Mouse (Mus musculus): Measurements from ENCODE around the gene Rita1. TPM values are rescaled to one million over a fixed set of nuclear protein-coding genes. Genes with fewer than 3 reads are reported as not detected.

The Rita1 gene
- polyA plus RNA-seq, 1 experiment from 2014 or later: 14.0 TPM

GRCm38 (mm10) chr5:120606590-120607200 lies 5.7 kb downstream of the Rita1 start:
- Histone ChIP-seq H3K27me3 (ENCODE audit: control insufficient read depth, insufficient read depth, low read depth, low read length) (no peaks in the 10 kb centered on the region), H3K27ac (ENCODE audit: low read length) (no peak overlapping the region), H3K9me3 (ENCODE audit: control insufficient read depth, low read length) (no peaks in the 10 kb centered on the region), H3K36me3 (ENCODE audit: control insufficient read depth, insufficient read depth, low read length) (no peaks in the 10 kb centered on the region), H3K4me2 (ENCODE audit: low read depth, low read length) (no peak overlapping the region), H3K9ac (ENCODE audit: low read length) (no peak overlapping the region), H3K4me1 (replicated peaks; ENCODE audit: control insufficient read depth, insufficient read depth, low read length) (peaks cover 8% of the 10 kb centered on the region), H3K4me3 (ENCODE audit: low read length) (no peak overlapping the region)
- 63% methylated on average over 25 of the region's 25 CpGs for WGBS
- no peak for ATAC-seq (ENCODE audit: low read depth)

GRCm38 (mm10) chr5:120605688-120606087 lies 6.7 kb downstream of the Rita1 start:
- WGBS: under 1% methylated on average over 7 of the region's 8 CpGs
- peak overlapping the region; percentile 30 for H3K4me3 ChIP-seq (ENCODE audit: low read length)
- H3K4me2 ChIP-seq (ENCODE audit: low read depth, low read length): peak overlapping the region; percentile 51
- H3K36me3 ChIP-seq (ENCODE audit: control insufficient read depth, insufficient read depth, low read length): no peaks in the 10 kb centered on the region
- H3K4me1 ChIP-seq (replicated peaks; ENCODE audit: control insufficient read depth, insufficient read depth, low read length): no peaks in the 10 kb centered on the region
- H3K9ac ChIP-seq (ENCODE audit: low read length): no peak overlapping the region
- H3K27ac ChIP-seq (ENCODE audit: low read length): no peak overlapping the region
- no peaks in the 10 kb centered on the region for H3K9me3 ChIP-seq (ENCODE audit: control insufficient read depth, low read length)
- no peaks in the 10 kb centered on the region for H3K27me3 ChIP-seq (ENCODE audit: control insufficient read depth, insufficient read depth, low read depth, low read length)
- peak; percentile 79 for ATAC-seq (ENCODE audit: low read depth)

GRCm38 (mm10) chr5:120605241-120605661 lies 7.1 kb downstream of the Rita1 start:
- 2% methylated on average over 10 of the region's 10 CpGs for WGBS
- H3K36me3 ChIP-seq (ENCODE audit: control insufficient read depth, insufficient read depth, low read length): no peaks in the 10 kb centered on the region
- H3K9ac ChIP-seq (ENCODE audit: low read length): peak overlapping the region; percentile 31
- H3K4me2 ChIP-seq (ENCODE audit: low read depth, low read length): peak overlapping the region; percentile 51
- H3K27me3 ChIP-seq (ENCODE audit: control insufficient read depth, insufficient read depth, low read depth, low read length): no peaks in the 10 kb centered on the region
- no peaks in the 10 kb centered on the region for H3K9me3 ChIP-seq (ENCODE audit: control insufficient read depth, low read length)
- ATAC-seq (ENCODE audit: low read depth): peak; percentile 44
- no peaks in the 10 kb centered on the region for H3K4me1 ChIP-seq (replicated peaks; ENCODE audit: control insufficient read depth, insufficient read depth, low read length)
- H3K4me3 ChIP-seq (ENCODE audit: low read length): peak overlapping the region; percentile 30
- no peak overlapping the region for H3K27ac ChIP-seq (ENCODE audit: low read length)

GRCm38 (mm10) chr5:120604839-120605238 lies 7.5 kb downstream of the Rita1 start:
- peak overlapping the region; percentile 31; the same call in 1 of the 2 replicates for H3K9ac ChIP-seq (ENCODE audit: low read length)
- peak; percentile 49 for ATAC-seq (ENCODE audit: low read depth)

GRCm38 (mm10) chr5:120603515-120603914 lies 8.9 kb downstream of the Rita1 start:
- Histone ChIP-seq H3K36me3 (ENCODE audit: control insufficient read depth, insufficient read depth, low read length) (no peaks in the 10 kb centered on the region), H3K4me2 (ENCODE audit: low read depth, low read length) (no peak overlapping the region), H3K9ac (ENCODE audit: low read length) (no peak overlapping the region), H3K4me1 (replicated peaks; ENCODE audit: control insufficient read depth, insufficient read depth, low read length) (no peaks in the 10 kb centered on the region), H3K4me3 (ENCODE audit: low read length) (no peak overlapping the region), H3K27me3 (ENCODE audit: control insufficient read depth, insufficient read depth, low read depth, low read length) (no peaks in the 10 kb centered on the region), H3K27ac (ENCODE audit: low read length) (no peak overlapping the region), H3K9me3 (ENCODE audit: control insufficient read depth, low read length) (no peaks in the 10 kb centered on the region)
- ATAC-seq (ENCODE audit: low read depth): no peak
- WGBS: 49% methylated on average over 7 of the region's 7 CpGs

More at GRCm38 (mm10) chr5:120604839-120605238, 7.5 kb downstream of the Rita1 start:
- H3K4me1 ChIP-seq (replicated peaks; ENCODE audit: control insufficient read depth, insufficient read depth, low read length): no peaks in the 10 kb centered on the region
- H3K27ac ChIP-seq (ENCODE audit: low read length): no peak overlapping the region
- H3K4me2 ChIP-seq (ENCODE audit: low read depth, low read length): peak overlapping the region; percentile 51
- H3K27me3 ChIP-seq (ENCODE audit: control insufficient read depth, insufficient read depth, low read depth, low read length): no peaks in the 10 kb centered on the region
- H3K4me3 ChIP-seq (ENCODE audit: low read length): peak overlapping the region; percentile 30
- 4% methylated on average over 6 of the region's 6 CpGs for WGBS
- H3K36me3 ChIP-seq (ENCODE audit: control insufficient read depth, insufficient read depth, low read length): no peaks in the 10 kb centered on the region
- H3K9me3 ChIP-seq (ENCODE audit: control insufficient read depth, low read length): no peaks in the 10 kb centered on the region

GRCm38 (mm10) chr5:120602210-120602609 lies 10.2 kb downstream of the Rita1 start:
- Histone ChIP-seq H3K4me2 (ENCODE audit: low read depth, low read length) (no peak overlapping the region), H3K4me3 (ENCODE audit: low read length) (no peak overlapping the region), H3K36me3 (ENCODE audit: control insufficient read depth, insufficient read depth, low read length) (no peaks in the 10 kb centered on the region), H3K4me1 (replicated peaks; ENCODE audit: control insufficient read depth, insufficient read depth, low read length) (no peaks in the 10 kb centered on the region), H3K9me3 (ENCODE audit: control insufficient read depth, low read length) (no peaks in the 10 kb centered on the region), H3K9ac (ENCODE audit: low read length) (no peak overlapping the region), H3K27ac (ENCODE audit: low read length) (no peak overlapping the region), H3K27me3 (ENCODE audit: control insufficient read depth, insufficient read depth, low read depth, low read length) (no peaks in the 10 kb centered on the region)
- WGBS: 89% methylated on average over 12 of the region's 12 CpGs
- ATAC-seq (ENCODE audit: low read depth): no peak

GRCm38 (mm10) chr5:120600946-120601668 lies 11.3 kb downstream of the Rita1 start:
- no peaks in the 10 kb centered on the region for H3K36me3 ChIP-seq (ENCODE audit: control insufficient read depth, insufficient read depth, low read length)
- H3K9ac ChIP-seq (ENCODE audit: low read length): no peak overlapping the region
- no peak overlapping the region for H3K4me2 ChIP-seq (ENCODE audit: low read depth, low read length)
- 46% methylated on average over 11 of the region's 11 CpGs for WGBS
- H3K9me3 ChIP-seq (ENCODE audit: control insufficient read depth, low read length): no peaks in the 10 kb centered on the region
- H3K4me1 ChIP-seq (replicated peaks; ENCODE audit: control insufficient read depth, insufficient read depth, low read length): no peaks in the 10 kb centered on the region
- ATAC-seq (ENCODE audit: low read depth): no peak
- H3K4me3 ChIP-seq (ENCODE audit: low read length): no peak overlapping the region
- no peak overlapping the region for H3K27ac ChIP-seq (ENCODE audit: low read length)
- H3K27me3 ChIP-seq (ENCODE audit: control insufficient read depth, insufficient read depth, low read depth, low read length): no peaks in the 10 kb centered on the region

- Histone ChIP-seq H3K9ac (ENCODE audit: low read length) (no peak overlapping the region), H3K4me2 (ENCODE audit: low read depth, low read length) (no peak overlapping the region), H3K9me3 (ENCODE audit: control insufficient read depth, low read length) (no peaks in the 10 kb centered on the region), H3K4me3 (ENCODE audit: low read length) (no peak overlapping the region), H3K4me1 (replicated peaks; ENCODE audit: control insufficient read depth, insufficient read depth, low read length) (no peaks in the 10 kb centered on the region), H3K27ac (ENCODE audit: low read length) (no peak overlapping the region), H3K27me3 (ENCODE audit: control insufficient read depth, insufficient read depth, low read depth, low read length) (no peaks in the 10 kb centered on the region), H3K36me3 (ENCODE audit: control insufficient read depth, insufficient read depth, low read length) (no peaks in the 10 kb centered on the region)
- ATAC-seq (ENCODE audit: low read depth): no peak
- WGBS: 73% methylated on average over 6 of the region's 6 CpGs
Observed at GRCm38 (mm10) chr5:120599625-120600024, 12.8 kb downstream of the Rita1 start.

- Histone ChIP-seq H3K27ac (ENCODE audit: low read length) (no peak overlapping the region), H3K36me3 (ENCODE audit: control insufficient read depth, insufficient read depth, low read length) (no peaks in the 10 kb centered on the region), H3K9me3 (ENCODE audit: control insufficient read depth, low read length) (no peaks in the 10 kb centered on the region; the same call in 1 of the 2 replicates), H3K4me3 (ENCODE audit: low read length) (no peak overlapping the region), H3K27me3 (ENCODE audit: control insufficient read depth, insufficient read depth, low read depth, low read length) (no peaks in the 10 kb centered on the region), H3K4me1 (replicated peaks; ENCODE audit: control insufficient read depth, insufficient read depth, low read length) (no peaks in the 10 kb centered on the region), H3K9ac (ENCODE audit: low read length) (no peak overlapping the region), H3K4me2 (ENCODE audit: low read depth, low read length) (no peak overlapping the region)
- 81% methylated on average over 6 of the region's 6 CpGs for WGBS
- no peak for ATAC-seq (ENCODE audit: low read depth)
Observed at GRCm38 (mm10) chr5:120594485-120594884, 17.9 kb downstream of the Rita1 start.

All from lung, embryonic 16.5 days (tissue).